Mouse (Mus musculus): Measurements from ENCODE around the gene Fam222b.

Gene Fam222b

DNA sequence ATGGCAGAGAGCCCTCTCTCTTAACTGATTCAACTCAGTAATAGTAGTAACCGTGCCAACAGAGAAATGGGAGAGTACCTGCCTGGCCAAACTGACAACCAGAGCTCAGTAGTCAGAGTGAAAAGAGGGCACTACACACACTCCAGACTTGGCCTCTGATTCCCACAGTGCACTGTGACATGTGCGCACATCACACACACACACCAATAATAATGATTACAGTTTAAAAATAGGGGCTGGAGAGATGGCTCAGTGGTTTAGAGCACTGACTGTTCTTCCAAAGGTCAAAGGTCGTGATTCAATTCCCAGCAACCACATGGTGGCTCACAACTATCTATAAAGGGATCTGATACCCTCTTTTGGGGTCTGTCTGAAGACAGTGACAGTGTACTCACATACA is 43.6 kb downstream of the Fam222b start:
- DNase-seq: no peak

- DNase-seq: no peak
These were observed 46.2 kb downstream of the Fam222b start for GRCm38 (mm10) chr11:78140665-78141064.

- DNase-seq: peak in 1 of 2 experiments; percentile 28
These were observed 49.1 kb downstream of the Fam222b start for GRCm38 (mm10) chr11:78143520-78143919.

DNA sequence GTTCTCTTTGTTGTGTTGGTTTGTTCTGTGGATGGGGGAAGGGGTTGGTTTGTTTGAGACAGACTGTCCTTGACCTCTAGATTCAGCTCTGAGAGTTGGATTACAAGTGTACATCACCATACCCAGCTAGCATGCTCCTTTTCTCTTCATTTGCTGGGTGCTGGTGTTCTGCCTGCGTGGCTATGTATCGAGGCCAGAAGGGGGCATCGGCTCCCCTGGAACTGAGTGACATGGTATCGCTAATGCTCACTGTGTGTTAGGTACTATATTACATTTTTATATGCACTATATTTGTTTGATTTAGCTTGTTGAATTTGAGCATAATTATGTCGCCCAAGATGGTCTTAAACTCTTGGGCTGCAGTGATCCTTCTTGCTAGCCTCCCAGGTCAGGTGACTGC is 51.7 kb downstream of the Fam222b start:
- DNase-seq: no peak

DNA sequence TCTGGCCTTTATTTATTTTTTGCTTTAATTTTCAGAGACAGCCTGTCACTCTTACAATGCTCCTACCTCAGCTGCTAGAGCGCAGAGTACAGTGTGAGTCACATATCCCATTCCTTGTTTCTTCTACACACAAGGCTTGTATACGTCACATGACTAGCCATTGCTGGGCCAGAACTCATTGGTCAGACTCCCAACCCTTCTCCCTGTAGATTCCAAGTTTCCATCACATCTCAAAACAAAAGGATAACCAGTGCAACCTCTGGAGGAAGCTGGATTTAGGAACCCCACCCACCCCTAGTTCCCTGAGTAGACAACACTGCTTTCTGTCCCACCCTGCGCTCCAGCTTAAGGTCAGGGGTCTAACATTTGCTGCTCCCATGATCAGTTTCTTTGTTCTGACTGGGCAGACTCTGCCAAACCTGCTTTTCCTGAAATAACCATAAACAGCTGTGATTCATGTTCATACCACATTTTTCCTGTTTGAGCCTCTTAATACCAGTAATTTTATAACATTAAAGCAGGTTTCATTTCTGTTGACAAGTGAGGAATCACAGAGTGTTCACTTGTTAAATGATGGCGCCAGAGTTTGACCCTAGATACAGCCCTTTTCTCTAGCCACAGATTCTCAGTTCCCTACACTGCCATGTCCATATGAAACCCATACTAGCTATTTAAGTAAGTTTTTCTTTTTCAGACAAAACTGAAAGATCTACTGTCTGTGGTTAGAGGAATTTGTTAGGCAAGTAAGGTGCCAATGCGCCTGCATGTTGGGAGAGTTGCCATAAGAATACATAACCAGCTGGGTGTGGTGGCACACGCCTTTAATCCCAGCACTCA is 52.5 kb downstream of the Fam222b start:
- no peak for DNase-seq

- DNase-seq: peak in 1 of 2 experiments; percentile 37
These were observed 56.7 kb downstream of the Fam222b start for GRCm38 (mm10) chr11:78151161-78151560.

DNA sequence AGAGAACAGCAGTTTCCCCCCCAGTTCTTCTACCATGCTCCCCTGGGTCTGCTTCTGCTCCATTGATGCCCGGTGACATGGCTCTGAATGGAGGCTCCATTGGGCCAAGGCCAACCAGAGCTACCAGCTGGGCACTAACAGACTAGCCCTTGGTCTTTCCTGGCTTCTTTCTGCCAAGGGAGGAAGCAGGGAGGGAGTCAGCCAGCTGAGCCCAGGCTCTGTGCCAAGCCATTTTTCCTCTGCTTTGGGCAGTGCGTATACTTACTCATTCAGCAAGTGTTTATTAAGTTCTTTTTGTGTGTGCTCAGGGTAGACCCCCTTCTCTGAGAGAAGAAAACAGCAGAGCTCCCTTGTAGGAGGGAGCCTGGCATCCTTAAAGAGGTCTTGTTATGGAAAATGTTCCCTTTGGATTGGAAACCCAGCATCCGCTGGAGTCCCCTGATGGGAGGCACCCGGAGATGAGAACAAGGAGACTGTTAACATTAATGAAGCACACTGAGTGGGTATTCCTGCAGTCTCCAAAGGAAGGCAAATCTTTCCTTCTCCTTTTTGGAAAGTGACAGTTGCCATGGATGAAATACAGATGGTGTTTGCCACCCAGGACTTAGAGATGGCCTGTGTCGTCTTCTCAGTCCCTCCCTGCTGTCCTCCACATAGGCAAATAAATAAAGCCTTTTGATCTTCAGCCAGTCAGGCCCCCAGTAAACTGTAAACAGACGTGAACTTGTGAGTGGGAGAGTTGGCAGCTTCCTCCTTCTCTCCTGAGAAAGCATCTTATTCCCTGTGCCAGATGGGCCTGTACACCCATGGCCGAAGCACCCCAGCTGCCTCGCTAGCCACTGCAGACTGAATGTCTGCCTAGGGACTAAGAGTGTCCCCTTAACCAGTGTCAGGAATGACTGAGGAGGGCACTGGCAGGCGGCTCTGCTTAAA is 58.1 kb downstream of the Fam222b start:
- DNase-seq: peak in 1 of 2 experiments; percentile 47

GRCm38 (mm10) chr11:78153778-78154177 is 59.3 kb downstream of the Fam222b start:
- DNase-seq: no peak

DNA sequence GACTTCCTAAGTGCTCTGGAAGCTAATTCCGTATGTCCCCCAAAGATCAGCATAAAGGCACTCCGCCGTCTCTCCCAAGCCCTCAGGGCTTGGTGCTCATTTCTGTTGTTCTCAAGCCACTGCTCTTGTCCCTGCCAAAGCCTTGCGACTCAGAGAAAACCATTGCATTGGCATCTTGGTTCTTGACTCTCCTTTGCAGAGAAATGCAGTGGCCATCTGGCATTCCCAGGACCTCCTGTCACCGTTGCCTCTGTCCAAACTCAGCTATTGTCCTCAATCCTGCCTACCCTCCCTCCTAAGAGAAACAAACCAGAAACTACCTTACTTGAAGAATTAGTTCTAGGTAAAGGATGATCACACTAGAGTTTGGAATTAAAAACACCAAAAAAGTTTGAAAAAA is 61.2 kb downstream of the Fam222b start:
- no peak for DNase-seq

GRCm38 (mm10) chr11:78156156-78156699 is 61.8 kb downstream of the Fam222b start:
- DNase-seq: no peak

GRCm38 (mm10) chr11:78159096-78159495 is 64.6 kb downstream of the Fam222b start:
- peak; percentile 88 to 90 for DNase-seq

DNA sequence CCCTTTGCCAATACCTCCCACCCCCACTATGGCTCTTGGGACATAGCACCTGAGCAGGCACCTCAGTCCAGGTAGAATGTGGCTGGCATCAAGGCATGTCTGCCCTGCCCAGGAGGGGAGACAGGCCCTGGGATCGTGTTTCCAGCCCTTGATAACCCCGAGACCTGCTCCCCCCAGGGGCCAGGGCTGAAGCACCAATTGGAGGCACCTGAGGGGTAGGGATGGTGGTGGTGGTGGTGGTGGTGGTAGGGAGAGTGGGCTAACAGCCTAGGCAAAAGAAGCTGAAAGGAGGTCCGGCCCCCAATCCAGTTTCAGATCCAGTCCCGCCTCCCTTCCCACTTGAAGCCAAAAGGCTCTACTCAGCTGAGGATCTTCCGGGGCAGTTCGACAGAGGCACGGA is 65.1 kb downstream of the Fam222b start:
- no peak for DNase-seq

DNA sequence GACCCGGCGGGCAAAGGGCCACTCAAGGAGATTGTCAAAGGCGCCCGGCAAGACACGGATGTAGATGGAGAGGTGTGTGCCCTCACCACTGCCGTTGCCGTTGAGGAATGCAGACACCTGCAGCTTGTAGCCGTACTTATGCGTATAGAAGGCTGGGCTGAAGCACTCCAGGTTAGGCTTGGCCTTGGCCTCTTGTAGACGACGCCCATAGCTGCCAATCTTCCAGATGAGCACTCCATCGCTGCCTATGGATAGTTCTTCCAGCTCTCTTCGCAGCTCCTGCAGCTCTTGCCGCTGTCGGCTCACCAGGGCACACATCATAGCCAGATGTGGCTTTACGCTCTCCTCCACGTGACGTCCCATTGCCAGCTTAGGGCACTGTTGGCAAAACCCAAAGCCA is 65.7 kb downstream of the Fam222b start:
- no peak for DNase-seq

DNA sequence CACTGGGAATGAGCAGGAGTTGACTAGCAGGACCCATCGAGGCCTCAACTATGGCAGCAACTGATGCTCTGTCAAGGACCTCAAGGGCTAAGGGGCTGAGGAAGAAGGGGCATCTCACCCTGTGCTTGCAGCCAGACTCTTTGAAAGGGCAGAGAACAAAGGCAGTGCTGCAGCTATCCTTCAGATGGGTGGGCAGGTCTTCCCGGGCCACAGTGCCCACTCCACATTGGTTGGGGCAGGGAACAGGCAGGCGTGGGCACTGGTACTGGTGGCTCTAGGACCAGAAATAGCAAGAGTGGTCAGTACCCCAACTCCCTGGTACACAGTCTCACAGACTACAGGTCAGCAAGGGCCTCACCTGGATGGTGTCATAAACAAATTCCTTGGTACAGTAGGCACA is 66.2 kb downstream of the Fam222b start:
- no peak for DNase-seq

DNA sequence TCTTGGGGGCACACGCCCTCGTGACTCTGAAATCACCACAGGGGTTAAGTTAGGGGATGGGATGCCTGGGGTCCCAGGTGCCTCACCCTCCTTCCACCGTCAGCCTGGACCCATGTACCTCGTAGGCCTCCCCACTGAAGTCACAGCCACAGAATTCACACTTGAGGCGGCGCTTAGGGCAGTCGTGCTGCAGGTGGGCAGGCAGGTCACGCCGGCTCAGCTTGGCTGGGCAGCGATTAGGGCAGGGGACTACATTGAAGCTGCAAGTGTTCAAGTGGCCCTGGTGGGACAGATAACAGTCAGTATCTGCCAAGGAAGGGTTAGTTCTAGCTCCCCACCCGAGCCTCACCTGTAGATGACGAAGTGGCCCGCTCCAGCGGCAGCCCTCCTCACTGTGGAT is 66.7 kb downstream of the Fam222b start:
- no peak for DNase-seq

DNA sequence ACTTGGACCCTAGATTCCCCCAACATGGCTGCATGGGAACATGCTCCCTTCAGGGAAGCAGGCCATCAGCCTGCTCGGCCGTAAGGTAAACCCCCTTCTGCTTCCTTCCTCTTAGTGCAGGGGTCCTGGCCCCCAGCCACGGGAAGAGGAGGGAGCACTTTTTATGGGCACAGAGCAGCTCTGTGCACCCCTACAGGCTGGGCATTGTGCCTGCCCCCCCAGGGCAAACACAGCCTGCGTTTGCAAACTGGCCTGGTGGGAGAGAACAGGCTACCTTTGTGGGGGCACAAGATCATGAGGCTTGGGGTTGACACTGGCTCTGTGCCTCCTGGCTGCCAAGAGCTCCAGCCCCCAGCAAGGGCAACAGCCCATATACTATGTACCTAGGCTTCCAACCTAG is 67.5 kb downstream of the Fam222b start:
- peak in 1 of 2 experiments; percentile 18 for DNase-seq

- DNase-seq: peak; percentile 48 to 51
These were observed 68.0 kb downstream of the Fam222b start for GRCm38 (mm10) chr11:78162504-78162903.

DNA sequence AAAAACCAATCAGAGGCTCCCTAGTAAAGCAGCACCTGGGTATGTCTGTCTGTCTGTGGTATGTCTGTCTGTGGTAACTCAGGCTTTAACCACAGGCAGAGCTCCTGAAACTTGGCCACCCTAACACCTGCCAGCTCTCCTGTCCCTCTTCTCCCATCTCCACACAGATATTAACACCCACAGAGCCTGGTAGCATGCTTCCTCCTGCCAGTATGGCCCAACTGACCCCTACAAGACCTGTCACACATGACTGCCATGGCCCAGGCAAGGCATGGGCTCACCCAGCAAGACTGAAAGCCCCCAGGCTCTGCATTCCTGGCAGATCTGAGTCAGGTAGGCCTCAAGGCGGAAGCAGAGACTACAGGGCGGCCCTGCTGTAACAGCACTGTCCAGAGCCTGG is 68.6 kb downstream of the Fam222b start:
- DNase-seq: peak in 1 of 2 experiments; percentile 22

- peak; percentile 70 for DNase-seq
These were observed 69.5 kb downstream of the Fam222b start for GRCm38 (mm10) chr11:78163681-78164603.

- DNase-seq: peak in 1 of 2 experiments; percentile 49
These were observed 70.1 kb downstream of the Fam222b start for GRCm38 (mm10) chr11:78164604-78164923.

DNA sequence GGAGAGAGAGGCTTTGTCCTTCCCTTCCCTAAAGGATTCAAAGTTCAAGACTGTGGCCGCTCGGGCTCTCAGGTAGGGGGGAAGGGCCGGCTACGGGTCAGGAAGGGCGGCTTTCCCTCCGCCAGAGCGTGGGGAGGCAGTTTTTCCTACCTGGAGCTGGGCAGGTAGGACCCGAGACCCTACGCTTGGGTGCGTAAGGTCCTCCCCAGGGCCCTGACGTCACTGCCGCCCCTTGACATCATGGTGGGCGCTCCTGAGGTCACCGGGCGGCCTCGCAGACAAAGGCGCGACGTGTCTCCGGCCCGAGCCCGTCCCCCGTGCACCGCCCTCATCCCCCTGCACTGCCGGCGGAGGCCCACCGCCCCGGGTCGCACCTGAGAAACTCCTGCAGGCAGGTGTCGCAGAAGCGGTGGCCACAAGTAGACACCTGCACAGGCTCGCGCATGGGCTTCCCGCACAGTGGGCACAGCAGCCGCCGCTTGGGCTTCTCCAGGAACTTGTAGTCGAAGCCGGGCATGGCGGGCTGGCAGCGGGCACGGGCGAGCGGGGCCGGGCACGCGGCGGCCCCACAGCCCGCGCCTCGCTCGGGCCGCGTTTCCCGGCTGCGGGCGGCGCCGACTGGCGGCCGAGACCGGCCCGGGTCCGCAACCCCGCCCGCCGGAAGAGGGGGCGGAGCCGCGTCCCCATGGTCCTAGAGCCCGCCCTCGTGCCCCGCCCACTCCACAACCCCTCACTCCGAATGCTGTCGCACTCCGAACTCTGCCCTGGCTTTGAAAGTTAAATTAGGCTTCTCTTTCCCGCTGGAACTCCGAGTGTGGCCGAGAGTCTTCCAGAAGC is 70.7 kb downstream of the Fam222b start, which contains the start of gene Traf4:
Traf4 (minus strand) TSS at position 666 of the 837 bp plus-strand sequence.
- peak; percentile 86 to 88 for DNase-seq

Measured in kidney, adult 8-10 months (tissue).